Mouse (Mus musculus) adrenal gland, adult 2 months (tissue): ENCODE measurements around the gene Myo6. TPM values are rescaled to one million over a fixed set of nuclear protein-coding genes. Genes with fewer than 3 reads are reported as not detected.

ENCODE experiments used
- DNase-seq: peaks from one replicate; pipeline ENCODE4 v3.0.0; 2021
- polyA plus RNA-seq: library from polyadenylated mRNA; depleted of rRNA; stranded (reverse); fragments of >200 nt; gene quantifications from 2 replicates; pipeline ENCODE4 v1.2.3, GENCODE M21; 2012
- total RNA-seq, 2 experiments: library from RNA; stranded (reverse); gene quantifications; 2 replicates each; pipeline ENCODE4 v1.2.3; 2021

The Myo6 gene
- total and polyA plus RNA-seq, 3 experiments = 8.6 to 32.9 (median 28.6) TPM

DNA sequence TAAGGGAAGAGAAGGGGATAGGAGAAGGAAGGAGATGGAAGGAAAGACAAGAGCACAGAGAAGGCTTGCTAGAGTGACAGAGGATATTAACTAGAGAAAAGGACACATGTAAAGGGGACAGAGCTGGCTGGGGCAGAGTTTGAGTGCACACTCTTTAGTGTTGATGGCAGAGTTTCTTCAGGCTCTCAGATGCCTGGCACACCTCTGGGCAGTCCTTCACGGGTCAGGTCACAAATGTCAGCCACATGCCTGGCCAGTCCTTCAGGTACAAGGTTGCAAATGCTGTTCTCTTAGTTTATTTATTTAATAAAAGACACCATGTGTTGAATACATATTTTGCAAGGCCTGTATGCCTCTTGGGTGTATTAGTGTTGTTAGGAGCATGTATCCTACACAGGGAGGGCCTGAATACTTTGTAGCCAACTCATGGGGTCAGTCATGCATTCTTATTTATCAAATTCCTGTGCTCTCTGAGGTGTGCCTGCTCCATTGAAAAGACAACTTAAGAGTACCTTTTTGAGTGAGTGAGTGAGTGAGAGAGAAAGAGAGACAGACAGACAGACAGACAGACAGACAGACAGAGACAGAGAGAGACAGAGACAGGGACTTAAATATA lies 72.5 kb downstream of the Myo6 start:
- DNase-seq = no peak

DNA sequence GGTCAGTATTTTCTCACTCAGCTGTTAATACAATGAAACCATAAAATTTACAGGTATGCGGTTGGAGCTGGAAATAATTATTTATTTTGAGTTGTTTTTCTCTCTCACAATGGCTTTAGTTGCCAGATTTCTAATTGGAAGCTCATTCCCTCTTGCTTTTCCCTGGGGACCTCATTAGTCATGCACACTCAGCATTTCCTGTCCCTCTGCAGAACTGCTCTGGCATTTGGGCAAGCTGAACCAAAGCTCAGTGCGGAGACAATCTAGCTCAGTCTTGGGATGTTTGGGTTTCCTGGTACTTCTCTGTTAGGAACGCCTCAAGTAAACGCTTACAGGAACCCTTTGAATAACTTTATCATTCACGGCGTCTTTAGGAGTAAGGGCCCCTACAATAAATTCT lies 76.9 kb downstream of the Myo6 start:
- peak; percentile 27 for DNase-seq

DNA sequence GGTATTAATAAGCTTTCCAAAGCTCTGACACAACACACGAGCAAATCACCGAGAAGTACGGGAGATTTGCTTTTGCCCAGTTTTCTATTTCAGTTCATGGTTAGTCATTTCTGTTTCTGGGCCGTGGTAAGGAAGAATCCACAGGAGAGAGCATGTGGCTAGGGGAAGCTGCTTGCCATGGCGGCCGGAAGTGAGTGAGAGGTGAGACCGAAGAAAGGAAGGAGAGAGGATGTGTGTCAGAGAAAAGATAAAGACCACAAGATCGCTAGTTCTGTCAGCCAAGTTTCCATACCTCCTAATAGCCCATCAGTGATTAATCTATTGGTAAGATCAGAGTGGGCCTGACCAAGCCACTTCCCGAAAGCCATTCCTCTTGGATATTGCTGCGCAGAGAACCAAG lies 87.3 kb downstream of the Myo6 start:
- DNase-seq = no peak

DNA sequence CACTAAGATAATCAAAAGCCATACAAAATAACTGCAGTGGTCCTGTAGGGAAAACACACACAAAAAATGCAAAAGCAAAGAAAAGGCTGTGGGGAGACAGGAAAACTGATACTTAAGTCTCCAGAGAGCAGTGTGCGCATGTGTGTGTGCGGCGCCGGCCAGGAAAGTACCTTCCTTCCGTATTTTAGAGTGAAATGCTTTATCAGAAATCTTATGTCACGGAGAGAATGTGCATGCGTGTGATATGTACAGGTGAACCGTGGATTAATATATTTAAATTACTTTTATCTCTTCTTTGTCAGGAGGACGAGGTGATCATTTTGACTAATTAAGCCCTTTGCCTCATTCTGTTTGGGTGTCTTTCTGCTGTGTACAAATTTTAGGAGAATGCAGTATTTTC lies 88.4 kb downstream of the Myo6 start:
- no peak for DNase-seq

DNA sequence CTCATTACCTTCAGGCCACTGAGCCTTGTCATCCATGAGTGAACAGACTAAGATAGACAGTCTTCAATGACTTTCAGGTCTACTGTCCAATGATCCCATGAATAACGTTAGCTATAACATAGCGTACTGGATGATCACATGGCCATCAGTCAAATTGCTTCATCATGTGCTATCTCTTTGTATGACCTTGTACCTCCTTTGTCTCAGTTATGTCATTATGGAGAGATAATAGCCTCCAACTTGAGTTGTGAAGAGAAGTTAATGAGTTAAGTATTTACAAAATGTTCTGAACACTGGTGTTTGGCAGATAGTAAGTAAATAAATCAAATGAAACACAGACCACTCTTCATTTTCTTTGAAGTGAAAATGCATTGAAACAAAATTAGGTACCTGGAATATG lies 91.7 kb downstream of the Myo6 start:
- no peak for DNase-seq

DNA sequence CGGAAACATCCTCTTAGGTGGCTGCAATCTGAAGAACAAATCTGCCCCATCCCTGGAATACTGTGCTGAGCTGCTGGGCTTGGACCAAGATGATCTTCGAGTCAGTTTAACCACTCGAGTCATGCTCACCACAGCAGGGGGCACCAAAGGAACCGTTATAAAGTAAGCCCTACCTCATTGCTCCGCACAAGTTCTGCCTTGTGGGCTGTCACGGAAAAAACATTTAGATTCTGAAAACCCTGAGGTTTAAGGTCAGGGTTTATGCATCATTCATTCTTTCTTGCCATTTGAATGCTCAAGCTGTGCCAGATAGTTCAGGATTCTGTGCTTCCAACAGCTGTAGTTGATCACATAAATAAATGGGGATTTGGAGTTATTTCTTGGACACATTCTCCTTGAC lies 93.6 kb downstream of the Myo6 start:
- DNase-seq = peak; percentile 10

DNA sequence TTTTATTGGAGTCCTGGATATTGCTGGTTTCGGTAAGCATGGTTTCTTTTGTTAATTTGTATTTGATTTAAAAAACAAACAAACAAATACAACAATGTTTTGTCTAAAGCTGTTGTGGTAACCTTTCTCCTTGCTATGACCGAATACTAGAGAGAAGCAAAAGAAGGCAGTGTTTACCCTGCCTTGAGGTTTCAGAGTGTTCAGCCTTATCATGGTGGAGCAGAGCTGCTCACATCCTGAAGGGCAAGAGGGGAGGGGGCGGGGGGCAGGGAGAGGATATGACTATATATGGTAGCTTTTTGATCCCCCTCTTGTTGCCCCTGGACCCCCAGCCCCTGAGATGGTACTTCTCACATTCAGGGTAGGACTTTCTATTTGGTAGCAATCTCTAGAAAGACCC lies 96.1 kb downstream of the Myo6 start:
- DNase-seq = no peak

DNA sequence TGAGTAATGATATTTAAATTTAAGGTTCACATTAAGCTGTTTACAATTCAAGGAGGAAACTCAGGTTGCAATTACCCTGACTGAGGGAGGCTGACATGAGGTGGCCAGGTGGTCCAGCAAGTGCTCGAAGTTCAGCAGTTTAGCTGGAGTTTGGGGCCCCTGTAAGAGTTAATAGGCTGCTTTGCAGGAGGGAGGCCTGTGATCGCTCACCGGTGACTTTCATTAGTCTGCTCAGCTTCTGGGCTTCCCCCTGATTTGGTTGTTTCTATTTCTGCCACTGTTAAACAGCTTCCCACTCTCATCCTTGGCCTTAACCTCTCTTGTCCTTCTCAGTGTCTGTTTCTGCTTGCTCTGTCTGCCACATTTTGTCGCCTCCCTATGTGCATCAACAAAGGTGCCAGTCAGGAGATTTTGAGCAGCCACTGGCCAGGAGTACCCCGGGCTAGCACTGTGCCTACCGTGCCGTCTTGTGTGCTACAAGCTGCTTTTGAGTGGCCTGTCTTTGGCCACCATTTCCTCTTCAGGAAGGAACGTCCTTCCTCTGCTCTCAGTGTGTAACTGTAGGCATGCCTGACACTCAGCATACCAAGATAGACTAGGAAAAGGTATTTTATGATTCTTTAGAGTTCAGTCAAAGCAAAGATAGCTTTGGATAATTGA lies 97.7 kb downstream of the Myo6 start:
- DNase-seq = peak; percentile 5

DNA sequence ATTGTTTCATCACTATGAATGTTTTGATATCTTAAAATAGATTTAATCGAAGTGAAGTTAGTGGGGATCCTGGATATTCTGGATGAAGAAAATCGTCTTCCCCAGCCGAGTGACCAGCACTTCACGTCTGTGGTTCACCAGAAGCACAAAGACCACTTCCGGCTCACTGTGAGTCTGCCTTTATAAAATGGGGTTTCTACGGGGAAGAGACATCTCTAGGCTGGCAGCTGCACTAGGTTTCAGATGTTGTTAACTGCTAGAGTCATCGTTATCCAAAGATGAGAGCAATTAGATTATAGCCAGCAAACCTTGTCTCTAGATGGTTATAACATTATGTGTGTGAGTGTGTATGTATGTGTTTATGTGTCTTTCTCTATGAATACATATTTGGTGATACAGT lies 101.3 kb downstream of the Myo6 start:
- no peak for DNase-seq

DNA sequence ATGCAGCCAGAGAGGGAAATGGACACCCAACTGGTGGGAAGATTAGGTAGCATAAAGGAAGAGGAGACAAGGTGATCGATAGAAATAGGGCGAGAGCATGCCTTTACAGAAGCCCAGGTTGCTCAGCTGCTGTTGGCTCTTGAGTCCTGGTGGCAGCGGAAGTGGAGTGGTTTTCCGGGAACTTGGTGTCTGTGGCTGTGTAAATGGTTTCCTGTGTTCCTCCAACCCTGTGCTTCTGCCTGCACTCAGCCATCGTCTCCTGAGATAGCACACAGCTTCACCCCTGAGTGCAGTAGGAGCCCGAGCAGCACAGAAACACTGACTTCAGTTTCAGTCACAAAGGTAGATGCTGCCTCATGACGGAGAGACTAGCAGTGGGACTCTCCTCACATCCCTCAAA lies 101.7 kb downstream of the Myo6 start:
- no peak for DNase-seq

DNA sequence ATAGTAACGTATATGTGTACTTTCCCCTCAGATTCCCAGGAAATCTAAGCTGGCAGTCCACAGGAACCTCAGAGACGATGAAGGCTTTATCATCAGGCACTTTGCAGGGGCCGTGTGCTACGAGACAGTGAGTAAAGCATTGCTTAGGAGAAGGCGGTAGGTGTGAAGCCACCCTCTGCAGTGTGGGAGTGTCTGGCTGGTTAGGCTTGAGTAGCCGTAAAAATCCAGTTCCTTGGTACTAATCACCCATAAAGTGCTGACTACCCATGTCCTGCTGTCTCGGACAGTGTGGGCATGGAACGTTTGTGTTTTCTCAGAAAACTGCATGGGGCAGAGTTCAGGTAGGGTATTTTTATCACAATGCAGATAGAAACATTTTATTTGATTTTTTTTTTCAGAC lies 104.8 kb downstream of the Myo6 start:
- DNase-seq = no peak

DNA sequence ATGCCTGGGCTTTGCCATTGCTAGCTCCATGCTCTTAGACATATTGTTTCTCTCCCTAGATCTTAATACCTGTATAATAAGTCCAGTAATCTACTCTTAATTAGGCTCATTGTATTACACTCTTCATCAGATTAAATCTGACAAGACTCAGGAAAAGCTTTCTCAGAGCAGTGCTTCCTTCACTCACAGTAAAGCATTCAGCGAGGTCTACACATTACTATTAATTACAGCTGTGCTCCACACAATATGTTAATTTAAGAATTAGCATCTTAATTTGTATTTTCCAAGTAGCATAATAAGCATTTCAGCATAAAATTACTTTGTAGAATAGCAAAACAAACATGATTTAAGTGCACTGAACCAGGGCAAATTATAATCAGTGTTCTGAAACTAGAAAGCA lies 108.1 kb downstream of the Myo6 start:
- no peak for DNase-seq

DNA sequence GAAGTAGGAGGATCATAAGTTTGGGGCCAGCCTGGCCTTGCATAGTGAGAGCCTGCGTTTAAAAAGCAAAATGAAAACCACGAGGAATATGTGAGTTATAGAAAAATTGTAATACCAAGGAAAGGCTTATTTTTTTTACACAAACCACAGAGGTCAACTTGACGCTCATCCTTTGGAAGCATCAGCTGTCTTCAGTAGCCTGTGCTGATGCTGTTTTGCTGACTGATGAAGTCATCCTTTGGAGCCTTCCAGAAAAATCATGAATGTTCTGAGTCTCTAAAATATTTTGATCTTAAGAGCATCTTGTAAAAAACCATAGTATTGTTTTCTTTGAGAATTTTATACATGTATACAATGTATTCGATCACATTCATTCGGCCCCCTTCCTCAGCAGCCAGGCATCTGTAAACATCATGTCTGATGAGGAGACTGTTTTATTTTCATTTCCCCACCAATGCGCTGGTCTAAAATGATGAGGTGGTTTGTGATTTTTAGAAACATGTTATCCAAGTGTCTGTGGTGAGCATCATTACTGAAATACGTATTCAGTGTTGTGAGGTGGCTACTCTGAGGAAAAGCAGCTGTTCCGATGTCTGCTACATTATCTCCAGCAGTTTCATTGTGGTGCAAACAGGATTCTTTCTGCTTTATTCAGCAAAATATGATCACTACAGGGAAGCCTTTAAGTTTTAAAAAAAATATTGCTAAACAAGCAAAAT lies 110.4 kb downstream of the Myo6 start:
- DNase-seq = no peak

DNA sequence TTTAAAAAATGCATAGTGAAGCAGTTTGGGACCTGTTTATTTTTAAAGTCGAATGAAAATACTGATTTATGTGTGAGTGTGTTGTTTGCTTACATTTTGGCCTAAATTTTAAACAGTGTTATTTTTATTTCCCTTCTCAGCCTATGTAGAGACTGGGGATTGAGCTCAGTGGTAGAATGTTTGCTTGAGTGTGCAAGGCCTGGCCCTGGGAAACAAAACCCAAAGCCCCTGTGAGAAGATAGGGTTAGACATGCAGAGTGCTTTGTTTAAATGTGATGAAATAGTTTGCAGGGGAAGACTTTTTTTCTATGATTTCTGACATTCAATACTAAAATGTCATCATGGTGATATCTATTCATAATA lies 110.9 kb downstream of the Myo6 start:
- DNase-seq = no peak

DNA sequence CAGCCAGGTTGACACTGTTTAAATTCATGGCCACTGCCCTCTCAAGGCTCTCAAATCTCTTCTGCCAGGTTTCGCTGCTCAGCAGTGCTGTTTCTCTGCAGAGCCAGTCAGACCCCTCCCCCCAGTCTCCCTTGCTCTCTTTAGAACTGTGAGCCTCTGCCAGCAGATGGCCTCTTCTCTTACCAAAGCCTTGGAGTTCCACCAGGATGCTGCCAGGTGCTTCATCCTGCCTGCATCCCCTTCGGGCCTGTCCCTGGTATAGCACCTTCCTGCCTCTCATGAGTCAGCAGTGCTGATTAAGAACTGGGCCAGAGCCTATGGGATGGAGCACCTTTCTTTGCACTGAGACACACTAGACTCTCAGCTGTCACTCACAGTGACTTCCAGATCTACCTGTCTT lies 112.3 kb downstream of the Myo6 start:
- DNase-seq = no peak

DNA sequence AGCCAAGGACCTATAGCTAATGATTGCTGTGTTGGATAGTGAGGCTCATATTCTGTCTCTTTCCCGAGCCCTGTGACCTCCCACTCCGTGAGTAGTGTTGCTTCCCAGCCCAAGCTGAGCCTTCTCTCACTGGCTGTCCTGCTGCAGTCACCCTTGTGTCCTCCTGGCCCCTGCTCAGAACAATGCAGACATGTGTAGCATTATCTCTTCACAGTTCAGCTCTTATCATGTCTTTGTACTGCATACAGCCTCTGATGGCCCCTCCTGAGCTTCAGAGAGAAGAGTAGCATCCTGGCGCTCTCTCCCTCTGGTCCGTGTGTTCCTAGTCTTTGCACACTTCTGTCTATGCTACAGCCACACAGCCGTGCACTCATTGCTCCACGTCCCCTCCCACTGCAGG lies 112.9 kb downstream of the Myo6 start:
- DNase-seq = no peak

DNA sequence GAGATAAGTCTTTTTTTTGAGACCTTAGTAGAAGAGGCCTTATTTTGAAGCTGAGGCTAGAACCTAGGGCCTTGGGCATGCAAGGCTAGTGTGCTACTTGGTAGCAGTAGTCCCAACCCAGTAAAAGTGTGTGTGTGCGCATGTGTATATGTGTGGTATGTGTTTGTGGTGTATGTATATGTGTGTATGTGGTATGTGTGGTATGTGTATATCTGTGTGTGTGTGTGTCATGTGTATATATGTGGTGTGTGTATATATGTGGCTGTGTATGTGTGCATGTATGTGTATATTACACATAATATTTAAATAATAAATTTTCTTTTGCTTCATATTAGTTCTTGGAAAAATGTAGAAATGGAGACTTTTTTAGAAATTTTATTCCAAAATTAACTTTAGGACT lies 115.9 kb downstream of the Myo6 start:
- no peak for DNase-seq

DNA sequence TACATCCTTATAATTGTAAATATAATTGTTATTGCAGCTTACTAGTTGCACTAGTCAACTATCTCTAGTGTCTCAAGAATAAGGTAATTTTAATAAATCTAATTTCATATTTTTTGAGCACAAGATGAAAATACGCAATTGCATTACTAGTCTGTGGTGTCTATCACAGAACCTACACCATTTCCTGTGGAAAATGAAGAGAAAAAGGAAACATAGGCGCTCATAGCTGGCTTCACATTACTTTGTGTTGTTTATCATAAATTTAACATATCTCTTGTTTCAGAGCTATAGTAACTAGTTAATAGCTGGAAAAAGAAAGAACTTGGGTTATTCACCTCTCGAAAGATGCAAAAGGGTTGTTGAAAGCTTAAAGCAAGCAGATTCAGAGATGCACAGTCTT lies 117.6 kb downstream of the Myo6 start:
- DNase-seq = no peak

DNA sequence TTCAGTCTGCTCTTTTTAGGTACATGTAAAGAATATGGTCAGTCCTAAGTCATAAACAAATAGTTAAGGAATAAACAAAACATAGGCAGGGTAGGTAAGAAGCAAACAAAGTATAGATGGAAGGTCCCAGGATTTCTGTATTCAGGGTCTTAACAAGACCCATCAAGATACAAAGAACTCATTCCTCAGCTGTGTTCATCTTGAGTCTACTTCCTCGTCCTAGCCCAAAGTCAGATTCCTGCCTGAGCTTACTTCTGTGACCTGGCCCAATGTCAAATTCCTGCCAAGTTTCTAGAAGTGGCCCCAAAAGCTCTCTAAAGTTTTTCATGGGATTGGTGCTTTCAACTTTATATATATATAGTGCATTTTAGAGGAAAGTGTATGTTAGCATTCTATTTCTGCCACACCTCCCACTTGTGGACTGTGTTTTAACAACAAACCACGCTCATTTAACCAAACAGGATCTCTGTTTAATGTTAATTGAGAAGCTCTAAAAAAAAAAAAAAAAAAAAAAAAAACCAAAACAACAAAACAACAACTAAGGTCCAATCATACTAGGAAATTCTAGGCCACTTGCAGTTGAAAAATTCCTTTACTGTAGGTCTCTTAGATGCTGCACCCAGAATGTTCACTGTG lies 119.8 kb downstream of the Myo6 start:
- DNase-seq = no peak

DNA sequence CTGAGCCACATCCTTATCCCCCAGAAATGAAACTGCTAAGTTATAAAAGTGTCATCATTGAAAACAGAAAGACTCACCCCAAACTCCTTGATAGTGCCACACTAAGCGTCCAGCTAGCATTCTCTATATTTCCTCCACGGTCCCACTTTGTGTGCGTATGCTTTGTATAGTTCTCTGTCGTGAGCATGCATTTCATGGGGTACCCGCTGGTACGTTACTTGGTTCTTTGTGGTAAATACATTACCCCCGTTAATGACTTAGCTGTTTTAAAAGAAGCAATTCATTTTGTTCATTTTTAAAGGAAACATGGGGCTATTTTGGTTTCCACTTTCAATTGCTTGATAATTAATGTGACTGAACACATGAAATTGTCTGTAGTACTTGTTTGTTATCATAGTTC lies 122.0 kb downstream of the Myo6 start:
- DNase-seq = no peak

DNA sequence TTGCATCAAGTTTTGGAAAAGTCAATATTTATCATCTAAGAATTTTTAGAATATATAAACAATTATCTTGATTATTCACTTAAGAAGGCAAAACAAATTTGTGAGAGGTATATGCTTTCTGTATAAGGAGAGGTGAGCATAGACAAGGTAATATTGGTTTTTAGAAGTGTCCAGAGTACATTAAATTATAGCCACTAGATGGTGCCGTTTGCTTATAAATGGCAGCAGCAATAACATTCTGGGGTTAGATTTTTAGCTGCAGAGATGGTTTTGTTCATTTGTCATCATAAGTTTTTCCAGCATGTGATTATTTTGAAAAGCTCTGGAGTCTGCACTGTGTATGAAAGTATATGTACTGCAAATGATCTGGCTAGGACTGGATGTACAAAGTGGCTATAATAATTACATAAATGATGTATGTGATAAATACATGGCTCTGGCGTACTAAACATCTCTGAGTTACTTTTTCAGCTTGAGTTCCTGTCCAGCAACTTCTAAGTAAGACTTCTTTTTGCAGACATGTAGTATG lies 128.3 kb downstream of the Myo6 start:
- no peak for DNase-seq

DNA sequence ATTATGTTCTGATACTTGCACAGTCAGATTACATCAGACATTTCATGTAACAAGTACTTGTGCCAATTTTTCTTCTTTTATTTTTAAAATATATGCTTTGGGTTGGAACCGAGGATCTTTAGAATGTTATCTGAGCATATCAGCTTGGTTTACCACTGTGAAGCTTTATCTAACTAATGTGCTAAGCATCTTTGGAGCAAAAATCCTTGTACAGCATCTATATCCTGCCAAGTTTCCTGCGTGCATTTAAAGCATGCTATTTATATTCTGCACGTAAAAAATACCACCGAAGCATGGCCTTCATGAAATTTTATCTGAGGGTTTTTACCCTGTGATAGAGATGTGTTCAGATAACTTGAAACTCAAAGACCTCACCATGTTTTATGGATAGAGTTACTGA lies 131.3 kb downstream of the Myo6 start:
- no peak for DNase-seq

DNA sequence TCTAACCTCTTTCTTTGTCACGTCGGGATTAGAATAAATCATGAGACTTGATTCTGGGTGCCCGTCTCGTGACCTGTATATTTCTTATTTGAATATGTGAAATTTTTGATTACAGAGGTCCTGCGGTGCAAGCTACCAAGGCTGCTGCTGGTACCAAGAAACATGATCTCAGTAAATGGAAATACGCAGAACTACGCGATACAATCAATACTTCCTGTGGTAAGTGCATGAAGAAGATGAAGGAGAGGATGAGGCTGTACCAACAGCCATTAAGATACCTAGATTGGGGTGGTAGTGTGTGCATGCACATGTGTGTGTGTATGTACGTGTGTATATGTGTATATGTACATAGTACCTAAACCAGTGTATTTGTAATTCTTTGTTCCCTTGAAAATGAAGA lies 134.2 kb downstream of the Myo6 start:
- no peak for DNase-seq
